Mouse (Mus musculus) lung, embryonic 14.5 days (tissue): ENCODE data around the gene Cdc42. TPM values are rescaled to one million over a fixed set of nuclear protein-coding genes. Genes with fewer than 3 reads are reported as not detected.

ENCODE experiments used
- ATAC-seq: fragments of 200-750 bp; cut with Nextera tagmentation; 2 replicates; pipeline ENCODE4 v1.8.0; 2017; ENCODE audit warnings: mild to moderate bottlenecking, moderate TSS enrichment, moderate library complexity; ENCODE audit not compliant: insufficient read depth
- DNase-seq: peaks from one replicate; pipeline ENCODE4 v3.0.0-alpha.2; 2015
- H3K27ac ChIP-seq: fragments of 300-500 bp; sonication (generic); 2 replicates; pipeline ENCODE4 v1.5.1; 2014; ENCODE audit warnings: low read depth, mild to moderate bottlenecking, moderate library complexity
- H3K27me3 ChIP-seq: fragments of 300-500 bp; sonication (generic); 2 replicates; pipeline ENCODE4 v1.6.1; 2014; ENCODE audit warnings: low read length, control low read depth; ENCODE audit not compliant: insufficient read depth
- H3K36me3 ChIP-seq: fragments of 300-500 bp; sonication (generic); 2 replicates; pipeline ENCODE4 v1.6.1; 2014; ENCODE audit warnings: control low read depth; ENCODE audit not compliant: insufficient read depth
- H3K4me1 ChIP-seq: fragments of 300-500 bp; sonication (generic); 2 replicates; pipeline ENCODE4 v1.6.1; 2014; ENCODE audit warnings: antibody characterized with exemption, control low read depth; ENCODE audit not compliant: insufficient read depth
- H3K4me2 ChIP-seq: fragments of 300-500 bp; sonication (generic); 2 replicates; pipeline ENCODE4 v1.6.1; 2014; ENCODE audit warnings: mild to moderate bottlenecking
- H3K4me3 ChIP-seq: fragments of 300-500 bp; sonication (generic); 2 replicates; pipeline ENCODE4 v1.5.1; 2014; ENCODE audit warnings: low read depth, low read length
- H3K9ac ChIP-seq: fragments of 300-500 bp; sonication (generic); 2 replicates; pipeline ENCODE4 v1.6.1; 2014
- H3K9me3 ChIP-seq: fragments of 300-500 bp; sonication (generic); 2 replicates; pipeline ENCODE4 v1.6.1; 2016; ENCODE audit warnings: low read depth, low read length, control low read depth
- CTCF ChIP-seq: IDR thresholded peaks from 2 replicates; pipeline ENCODE4 v1.5.1; 2016; ENCODE audit warnings: antibody characterized with exemption, low read depth
- WGBS: fragments of 180-500 bp; shearing (Covaris S2); extraction: QIAGEN DNeasy Blood & Tissue Kit; methylation state at CpG from one replicate; pipeline ENCODE4 v1.1.7; 2014; 5-methylcytosine and 5-hydroxymethylcytosine counted together
- polyA plus RNA-seq: library from polyadenylated mRNA; unstranded; fragments of >200 nt; fragmentation: Nextera tagmentation; extraction: Ambion mirVana; gene quantifications from 2 replicates; pipeline ENCODE4 v1.2.1, GENCODE M21; 2014

Cdc42 gene
- polyA plus RNA-seq, 1 experiment from 2014 or later: 690 TPM

GRCm38 (mm10) chr4:137294032-137294431 is 63.5 kb downstream of the Cdc42 start:
- Histone ChIP-seq H3K4me2 (no peak overlapping the region), H3K9ac (no peak overlapping the region), H3K27me3 (no peaks in the 10 kb centered on the region), H3K27ac (no peak overlapping the region), H3K4me1 (0 out of 2 replicates have a peak, but pooled peaks cover 5% of the 10 kb centered on the region), H3K36me3 (no peaks in the 10 kb centered on the region), H3K9me3 (no peaks in the 10 kb centered on the region), H3K4me3 (no peak overlapping the region)
- 70% methylated on average over 7 of the region's 7 CpGs for WGBS
- no peak for DNase-seq
- TF ChIP-seq CTCF: no peak
- no peak for ATAC-seq

- WGBS: 80% methylated on average over 7 of the region's 7 CpGs
- DNase-seq (no peak), ATAC-seq (no peak)
- H3K36me3 ChIP-seq: no peaks in the 10 kb centered on the region
- H3K9me3 ChIP-seq: no peaks in the 10 kb centered on the region
- H3K4me1 ChIP-seq: no peaks in the 10 kb centered on the region
- no peak overlapping the region for H3K27ac ChIP-seq
- no peak overlapping the region for H3K4me2 ChIP-seq
- no peak for TF ChIP-seq CTCF
- H3K9ac ChIP-seq: no peak overlapping the region
- H3K4me3 ChIP-seq: no peak overlapping the region
- no peaks in the 10 kb centered on the region for H3K27me3 ChIP-seq
These were observed 64.9 kb downstream of the Cdc42 start for GRCm38 (mm10) chr4:137292625-137293024.

GRCm38 (mm10) chr4:137290250-137290649 is 67.3 kb downstream of the Cdc42 start:
- H3K9ac ChIP-seq: no peak overlapping the region
- no peaks in the 10 kb centered on the region for H3K9me3 ChIP-seq
- H3K27me3 ChIP-seq: peaks cover 3% of the 10 kb centered on the region; the same call in 1 of the 2 replicates
- no peak for TF ChIP-seq CTCF
- H3K27ac ChIP-seq: no peak overlapping the region
- H3K4me1 ChIP-seq: no peaks in the 10 kb centered on the region
- no peak overlapping the region for H3K4me2 ChIP-seq
- no peaks in the 10 kb centered on the region for H3K36me3 ChIP-seq
- DNase-seq (no peak), ATAC-seq (no peak)
- H3K4me3 ChIP-seq: no peak overlapping the region
- 77% methylated on average over 3 of the region's 3 CpGs for WGBS

- no peak for TF ChIP-seq CTCF
- no peak overlapping the region for H3K4me3 ChIP-seq
- 83% methylated on average over 6 of the region's 6 CpGs for WGBS
These were observed 67.8 kb downstream of the Cdc42 start for GRCm38 (mm10) chr4:137289701-137290100.

GRCm38 (mm10) chr4:137287818-137288217 is 69.7 kb downstream of the Cdc42 start:
- H3K4me3 ChIP-seq: no peak overlapping the region
- H3K9ac ChIP-seq: no peak overlapping the region
- TF ChIP-seq CTCF: peak; percentile 96
- no peaks in the 10 kb centered on the region for H3K36me3 ChIP-seq
- no peak overlapping the region for H3K4me2 ChIP-seq
- ATAC-seq: peak; percentile 44; the same call in 1 of the 2 replicates
- 3% methylated on average over 4 of the region's 4 CpGs for WGBS
- H3K27ac ChIP-seq: no peak overlapping the region
- H3K9me3 ChIP-seq: no peaks in the 10 kb centered on the region
- H3K4me1 ChIP-seq: peaks cover 1% of the 10 kb centered on the region; the same call in 1 of the 2 replicates
- DNase-seq: peak; percentile 83
- peaks cover 20% of the 10 kb centered on the region for H3K27me3 ChIP-seq

More at GRCm38 (mm10) chr4:137289701-137290100, 67.8 kb downstream of the Cdc42 start:
- Histone ChIP-seq H3K27ac (no peak overlapping the region), H3K9ac (no peak overlapping the region), H3K4me2 (no peak overlapping the region), H3K27me3 (peaks cover 6% of the 10 kb centered on the region; the same call in 1 of the 2 replicates), H3K9me3 (no peaks in the 10 kb centered on the region), H3K36me3 (no peaks in the 10 kb centered on the region), H3K4me1 (no peaks in the 10 kb centered on the region)
- ATAC-seq (no peak), DNase-seq (no peak)

GRCm38 (mm10) chr4:137287206-137287605 is 70.3 kb downstream of the Cdc42 start:
- DNase-seq: no peak
- H3K9me3 ChIP-seq: no peaks in the 10 kb centered on the region
- no peak for TF ChIP-seq CTCF
- no peak overlapping the region for H3K4me3 ChIP-seq
- H3K9ac ChIP-seq: no peak overlapping the region
- no peak overlapping the region for H3K4me2 ChIP-seq
- H3K27me3 ChIP-seq: peaks cover 25% of the 10 kb centered on the region
- no peaks in the 10 kb centered on the region for H3K36me3 ChIP-seq
- no peak overlapping the region for H3K27ac ChIP-seq
- H3K4me1 ChIP-seq: peaks cover 3% of the 10 kb centered on the region; the same call in 1 of the 2 replicates
- ATAC-seq: no peak
- WGBS: 70% methylated on average over 13 of the region's 13 CpGs

GRCm38 (mm10) chr4:137286662-137286953 is 70.9 kb downstream of the Cdc42 start:
- Histone ChIP-seq H3K27ac (no peak overlapping the region), H3K36me3 (no peaks in the 10 kb centered on the region), H3K4me2 (no peak overlapping the region), H3K4me3 (no peak overlapping the region), H3K27me3 (peaks cover 30% of the 10 kb centered on the region), H3K9me3 (no peaks in the 10 kb centered on the region), H3K9ac (no peak overlapping the region), H3K4me1 (peaks cover 3% of the 10 kb centered on the region; the same call in 1 of the 2 replicates)
- ATAC-seq: no peak
- no peak for TF ChIP-seq CTCF
- DNase-seq: no peak
- 38% methylated on average over 8 of the region's 8 CpGs for WGBS
